Mouse (Mus musculus) inflammation-experienced regulatory T-cells, adult 6 months (primary cell): Measurements from ENCODE around the gene Ubap2. TPM values are rescaled to one million over a fixed set of nuclear protein-coding genes. Genes with fewer than 3 reads are reported as not detected.

Source experiments
- ATAC-seq: one replicate; pipeline ENCODE4 v1.8.0; 2017
- polyA plus RNA-seq, 3 experiments: library from polyadenylated mRNA; unstranded; fragments of 100-300 nt; shearing (Covaris generic); gene quantifications; one replicate each; pipeline ENCODE4 v1.2.1; 2017

Gene Ubap2
- polyA plus RNA-seq, 3 experiments from 2014 or later = 14.9 to 27.8 (median 18.4) TPM

- no peak for ATAC-seq
Measured at GRCm38 (mm10) chr4:41164974-41165373, 110.0 kb downstream of the Ubap2 start.

GRCm38 (mm10) chr4:41161232-41161631 lies 113.7 kb downstream of the Ubap2 start:
- ATAC-seq = no peak

- ATAC-seq = no peak
Measured at GRCm38 (mm10) chr4:41158251-41158650, 116.7 kb downstream of the Ubap2 start.

GRCm38 (mm10) chr4:41156961-41157360 lies 118.0 kb downstream of the Ubap2 start:
- ATAC-seq = no peak

- ATAC-seq = no peak
Measured at GRCm38 (mm10) chr4:41153146-41153545, 121.8 kb downstream of the Ubap2 start.

GRCm38 (mm10) chr4:41151186-41151585 lies 123.8 kb downstream of the Ubap2 start:
- no peak for ATAC-seq

- ATAC-seq = no peak
Measured at GRCm38 (mm10) chr4:41149891-41150290, 125.1 kb downstream of the Ubap2 start.

Other genes starting within 250 kb of the Ubap2 start
- under 1 TPM in 2 of 3 experiments, not detected in 1; 0.31 to 0.46 TPM for gene Aqp7, start 227.0 kb downstream of the Ubap2 start, polyA plus RNA-seq
- 10 to 100 TPM; 15.2 to 21.2 (median 15.4) TPM for gene Aqp3, start 177.0 kb downstream of the Ubap2 start, polyA plus RNA-seq
- gene Nol6, start 150.7 kb downstream of the Ubap2 start, polyA plus RNA-seq = 10 to 100 TPM; 14.5 to 20.3 (median 15.7) TPM
- gene Ube2r2, start 139.4 kb downstream of the Ubap2 start, polyA plus RNA-seq = 10 to 100 TPM; 23.6 to 28.6 (median 25.6) TPM
- gene Dcaf12, start 39.7 kb upstream of the Ubap2 start, polyA plus RNA-seq = 10 to 100 TPM; 21.6 to 32.7 (median 25.1) TPM
- gene Ubap1, start 73.9 kb upstream of the Ubap2 start, polyA plus RNA-seq = 10 to 100 TPM; 24.2 to 34.2 (median 31.8) TPM
- gene Kif24, start 189.7 kb upstream of the Ubap2 start, polyA plus RNA-seq = 1 to 10 TPM; 1.2 to 4.7 (median 1.5) TPM
- 10 to 100 TPM; 15.3 to 22.1 (median 17.8) TPM for gene Nudt2, start 190.0 kb upstream of the Ubap2 start, polyA plus RNA-seq
- not detected for gene AI464131, start 227.9 kb upstream of the Ubap2 start, polyA plus RNA-seq
- not detected for gene 1110017D15Rik, start 242.2 kb upstream of the Ubap2 start, polyA plus RNA-seq